Mouse (Mus musculus) olfactory bulb, adult 2 months (tissue): ENCODE results near the gene Cep170b. TPM values are rescaled to one million over a fixed set of nuclear protein-coding genes. Genes with fewer than 3 reads are reported as not detected.

Source experiments
- H3K27ac ChIP-seq: fragments of 200-500 bp; 2 replicates; pipeline ENCODE4 v1.5.1; 2012; ENCODE audit warnings: low read depth, low read length; ENCODE audit not compliant: insufficient read depth
- H3K4me1 ChIP-seq: fragments of 200-500 bp; 2 replicates; pipeline ENCODE4 v1.6.1; 2012; ENCODE audit warnings: low read length; ENCODE audit not compliant: control insufficient read depth, insufficient read depth
- H3K4me3 ChIP-seq: fragments of 200-500 bp; 2 replicates; pipeline ENCODE4 v1.5.1; 2012; ENCODE audit warnings: mild to moderate bottlenecking, low read depth, low read length, moderate library complexity; ENCODE audit not compliant: insufficient read depth
- CTCF ChIP-seq: fragments of 200-500 bp; IDR thresholded peaks from 2 replicates; pipeline ENCODE4 v1.5.1; 2012; ENCODE audit warnings: low read depth, mild to moderate bottlenecking, low read length, moderate library complexity; ENCODE audit not compliant: insufficient read depth
- POLR2A ChIP-seq: fragments of 200-500 bp; IDR thresholded peaks from 2 replicates; pipeline ENCODE4 v1.6.1; 2012; ENCODE audit warnings: mild to moderate bottlenecking, low read depth, low read length, moderate library complexity; ENCODE audit not compliant: insufficient read depth
- WGBS: fragments of 180-500 bp; shearing (Covaris S2); methylation state at CpG from one replicate; pipeline ENCODE4 v1.1.7; 2018; 5-methylcytosine and 5-hydroxymethylcytosine counted together
- polyA plus RNA-seq: library from polyadenylated mRNA; stranded (reverse); fragments of >200 nt; gene quantifications from 2 replicates; pipeline ENCODE4 v1.2.4, GENCODE M21; 2012; ENCODE audit warnings: low replicate concordance; ENCODE audit not compliant: missing spikeins, insufficient read depth, insufficient read length

Gene Cep170b
- polyA plus RNA-seq, 1 experiment, result not detected

DNA sequence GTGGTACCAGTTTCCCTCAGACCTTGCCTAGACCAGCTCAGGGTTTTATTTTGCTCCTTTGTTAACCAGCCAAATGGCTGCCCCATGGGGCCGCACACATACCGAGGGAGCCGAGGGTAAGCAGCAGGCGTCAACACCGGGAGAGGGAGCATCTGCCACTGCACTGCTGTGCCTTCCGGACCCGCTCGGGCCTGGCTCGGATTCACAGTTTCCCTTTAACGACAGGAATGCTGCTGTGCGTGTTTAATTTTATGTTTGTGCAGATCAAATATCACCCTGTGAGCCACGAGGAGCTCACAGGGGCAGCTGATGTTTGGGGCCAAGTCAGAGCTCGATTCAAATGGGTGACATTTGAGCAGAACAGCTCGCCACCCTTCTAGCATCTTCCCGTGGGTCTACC is 19.7 kb upstream of the Cep170b start:
- WGBS, result 21% methylated on average over 15 of the region's 15 CpGs
- Histone ChIP-seq H3K4me3 (no peak overlapping the region), H3K27ac (no peak overlapping the region), H3K4me1 (peaks cover 9% of the 10 kb centered on the region; the same call in 1 of the 2 replicates)
- TF ChIP-seq CTCF, result no peak
- TF ChIP-seq POLR2A, result no peak

DNA sequence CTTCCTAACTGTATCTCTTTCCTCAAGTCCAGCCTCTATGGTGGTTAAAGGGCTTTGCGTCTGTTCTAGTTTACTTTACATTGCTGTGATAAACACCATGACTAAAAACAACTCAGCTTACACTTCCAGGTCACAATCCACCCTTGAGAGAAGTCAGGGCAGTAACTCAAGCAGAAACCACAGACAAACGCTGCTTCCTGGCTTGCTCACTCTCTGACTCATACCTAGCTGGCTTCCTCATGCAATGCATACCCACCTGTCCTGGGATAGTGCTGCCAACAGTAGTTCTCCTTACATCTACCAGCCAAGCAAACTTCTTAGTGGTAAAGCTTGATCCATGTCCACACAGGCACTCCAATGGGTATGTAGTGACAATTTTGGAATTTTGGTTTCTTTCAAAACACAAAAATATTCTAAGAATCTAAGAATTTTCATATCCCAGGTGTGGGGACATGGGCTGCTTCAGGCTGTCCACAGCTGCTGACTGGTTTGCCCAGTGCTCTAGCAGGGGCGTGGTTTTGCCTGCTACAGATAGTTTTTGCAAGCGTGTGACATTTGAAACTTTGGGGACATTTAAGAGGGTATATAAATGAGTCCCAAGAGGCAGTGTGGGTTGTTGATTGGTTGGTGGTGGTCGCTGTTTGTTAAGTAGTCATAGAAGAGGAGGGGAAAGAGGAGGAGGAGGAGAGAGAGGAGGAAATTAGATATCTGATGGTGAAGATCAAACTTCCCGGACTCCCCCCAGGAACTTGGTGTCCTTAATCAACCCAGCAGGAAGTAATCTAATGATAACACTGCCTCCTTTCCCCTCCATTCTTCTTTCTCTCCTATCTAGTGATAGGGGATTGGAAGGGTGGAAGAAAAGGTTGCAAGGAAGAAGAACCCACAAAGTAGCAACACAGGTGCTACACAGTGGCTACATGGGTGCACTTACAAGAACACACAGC is 17.6 kb upstream of the Cep170b start:
- Histone ChIP-seq H3K4me1 (peaks cover 17% of the 10 kb centered on the region), H3K27ac (no peak overlapping the region), H3K4me3 (no peak overlapping the region)
- TF ChIP-seq CTCF (no peak), POLR2A (no peak)
- 69% methylated on average over 6 of the region's 6 CpGs for WGBS

DNA sequence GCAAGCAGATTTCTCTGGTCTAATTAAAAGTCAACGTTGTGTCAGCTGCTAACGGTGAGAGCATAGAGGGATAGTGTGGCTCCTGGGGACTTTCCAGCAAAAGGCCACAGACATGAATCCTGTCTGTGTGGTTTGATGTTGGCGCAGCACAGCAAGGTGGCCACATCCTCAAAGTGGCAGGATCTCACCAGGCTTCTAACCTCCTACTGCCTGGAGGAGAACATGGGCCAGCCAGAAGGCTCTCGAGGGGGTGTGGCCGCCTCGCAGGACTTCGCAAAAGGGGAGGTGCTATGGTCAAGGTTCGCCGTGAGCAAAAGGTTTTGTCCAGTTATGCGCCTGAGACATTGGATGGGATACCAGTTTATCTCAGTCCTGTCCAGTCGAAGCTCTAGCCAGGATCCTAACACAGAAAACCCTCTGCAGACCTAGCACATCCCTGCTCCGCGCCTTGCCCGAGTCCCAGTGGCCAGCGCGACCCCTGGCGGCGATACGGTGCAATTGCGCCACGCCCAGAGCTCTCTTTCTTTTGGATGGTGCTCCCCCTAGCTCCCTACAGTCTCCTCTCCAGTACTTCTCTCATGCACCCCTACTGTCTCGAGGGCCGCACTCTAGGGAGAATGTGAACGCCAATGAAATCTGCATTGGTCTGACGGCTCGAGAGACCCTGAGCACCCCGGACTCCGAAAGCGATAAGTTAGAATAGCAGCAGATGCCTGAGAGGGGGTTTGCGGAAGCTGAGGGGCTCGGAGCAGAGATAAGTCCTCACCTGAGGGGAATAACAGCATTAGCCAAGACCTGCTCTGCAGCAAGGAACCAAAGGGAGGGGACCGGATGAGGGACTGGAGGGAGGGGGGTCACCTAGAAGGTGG is 13.3 kb upstream of the Cep170b start:
- Histone ChIP-seq H3K27ac (no peak overlapping the region), H3K4me3 (no peak overlapping the region), H3K4me1 (peaks cover 9% of the 10 kb centered on the region)
- TF ChIP-seq POLR2A (no peak), CTCF (peak; percentile 98)
- 13% methylated on average over 32 of the region's 32 CpGs for WGBS

- no peak overlapping the region for H3K27ac ChIP-seq
- 20% methylated on average over 8 of the region's 8 CpGs for WGBS
- TF ChIP-seq CTCF (no peak), POLR2A (no peak)
- H3K4me3 ChIP-seq, result no peak overlapping the region
- H3K4me1 ChIP-seq, result peaks cover 9% of the 10 kb centered on the region
Observed at GRCm38 (mm10) chr12:112707573-112707869, 12.7 kb upstream of the Cep170b start.

DNA sequence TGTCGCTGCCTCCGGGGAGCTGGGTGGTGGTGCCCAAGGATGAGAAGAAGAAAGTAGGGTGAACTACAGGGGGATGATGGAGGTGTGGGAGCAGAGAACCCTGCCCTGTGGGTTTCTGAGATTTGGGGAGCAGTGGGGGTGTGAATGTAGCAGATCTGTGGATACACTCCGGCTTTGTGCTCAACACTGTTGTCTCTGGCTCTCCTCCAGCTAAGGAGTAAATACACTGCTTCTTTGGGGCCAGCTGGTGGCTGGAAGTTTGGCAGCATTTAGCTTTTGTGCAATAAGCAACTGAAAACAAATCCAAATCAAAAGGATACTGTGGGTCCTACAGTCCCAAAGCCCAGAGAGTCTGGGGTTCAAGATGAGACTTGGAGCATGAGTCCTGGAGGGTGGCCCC is 6.3 kb upstream of the Cep170b start:
- H3K4me3 ChIP-seq, result no peak overlapping the region
- TF ChIP-seq POLR2A, result no peak
- no peak for TF ChIP-seq CTCF
- peaks cover 8% of the 10 kb centered on the region for H3K4me1 ChIP-seq
- 39% methylated on average over 3 of the region's 3 CpGs for WGBS
- no peak overlapping the region for H3K27ac ChIP-seq

GRCm38 (mm10) chr12:112717140-112717539 is 3.1 kb upstream of the Cep170b start:
- no peak overlapping the region for H3K27ac ChIP-seq
- TF ChIP-seq POLR2A, result no peak
- TF ChIP-seq CTCF, result no peak
- no peak overlapping the region for H3K4me3 ChIP-seq
- 33% methylated on average over 7 of the region's 7 CpGs for WGBS
- H3K4me1 ChIP-seq, result peaks cover 14% of the 10 kb centered on the region

DNA sequence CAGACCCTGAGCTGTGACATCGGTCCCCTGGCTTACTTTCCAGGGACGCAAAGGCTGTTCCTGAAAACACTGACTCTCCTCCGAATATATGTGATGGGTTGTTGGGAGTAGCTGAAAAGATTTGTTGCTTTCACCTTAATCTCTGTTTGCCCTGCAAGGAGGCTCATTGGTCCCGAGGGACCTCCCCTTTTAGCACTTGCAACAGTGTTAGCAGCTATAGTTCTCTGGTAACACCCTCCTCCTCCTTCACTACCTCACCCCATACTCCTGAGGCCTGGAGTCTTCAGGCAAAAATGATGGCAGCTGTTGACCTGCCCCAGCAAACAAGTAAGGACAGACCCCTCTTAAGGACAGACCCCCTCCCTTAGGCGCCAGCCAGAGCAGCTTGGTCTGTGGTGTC is 1.3 kb upstream of the Cep170b start:
- TF ChIP-seq POLR2A, result no peak
- TF ChIP-seq CTCF, result no peak
- WGBS, result 73% methylated on average over 5 of the region's 5 CpGs

GRCm38 (mm10) chr12:112720890-112721423 is 702 bp downstream of the Cep170b start:
- Histone ChIP-seq H3K4me3 (no peak overlapping the region), H3K27ac (no peak overlapping the region), H3K4me1 (peaks cover 27% of the 10 kb centered on the region)
- TF ChIP-seq CTCF (no peak), POLR2A (no peak)
- WGBS, result 80% methylated on average over 12 of the region's 12 CpGs

More for the DNA sequence above, 1.3 kb upstream of the Cep170b start:
- H3K27ac ChIP-seq, result no peak overlapping the region
- H3K4me1 ChIP-seq, result peaks cover 22% of the 10 kb centered on the region
- no peak overlapping the region for H3K4me3 ChIP-seq
